Mouse (Mus musculus): ENCODE measurements at regions not wholly inside any gene's neighbourhood (a gene's known extent, or its start where the extent isn't known, plus 50 kb on each side); places are given as distances from the start of the nearest gene placed in this dataset.

DNA sequence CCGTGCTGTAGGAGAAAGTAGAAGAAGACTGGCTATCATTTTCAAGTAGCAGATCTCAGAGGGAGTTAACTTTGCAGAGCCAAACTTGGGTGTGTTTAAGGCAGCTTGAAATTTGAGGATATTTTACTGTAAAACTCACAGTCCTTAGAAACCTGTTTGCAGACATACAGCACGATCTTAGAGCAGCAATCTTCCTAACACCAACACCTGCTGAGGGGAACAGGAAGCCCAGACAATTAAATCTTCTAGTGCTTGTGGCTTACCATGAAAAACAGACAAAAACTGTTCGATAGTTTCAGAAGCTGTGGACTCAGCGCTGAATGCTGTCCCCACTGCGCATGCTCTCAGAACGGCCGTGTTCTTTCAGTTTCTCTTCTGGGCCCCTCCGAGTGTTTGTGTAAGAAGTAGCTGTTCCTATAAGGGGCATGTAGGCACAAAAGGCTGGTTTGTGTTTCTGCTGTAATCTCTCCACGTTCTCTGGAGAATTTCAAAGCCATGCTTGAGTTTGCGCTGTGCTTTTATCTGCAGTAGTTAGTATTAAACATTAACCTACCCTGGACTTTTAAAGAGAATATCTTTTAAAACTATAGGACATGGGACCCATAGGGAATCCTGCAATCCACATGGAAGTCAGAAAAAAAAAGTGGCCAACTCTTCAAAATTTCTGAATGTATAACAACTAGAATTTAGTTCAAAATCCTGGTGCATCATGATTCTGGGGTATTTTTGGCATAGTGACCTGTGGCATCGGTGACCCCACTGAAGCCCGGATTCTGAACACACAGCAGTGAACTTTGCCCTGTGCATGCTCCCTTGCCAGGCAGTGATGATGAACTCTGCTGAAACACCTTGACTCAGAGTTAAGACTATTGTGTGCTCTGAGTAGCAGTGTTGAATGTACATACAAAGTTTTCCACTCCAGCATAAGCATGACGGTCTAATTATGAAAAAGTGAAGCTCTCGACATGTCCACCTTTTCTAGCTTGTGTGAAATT lies 584.4 kb downstream of the Etnk1 start:
- DNase-seq (ENCODE audit: low read depth, low spot score) = no peak

DNA sequence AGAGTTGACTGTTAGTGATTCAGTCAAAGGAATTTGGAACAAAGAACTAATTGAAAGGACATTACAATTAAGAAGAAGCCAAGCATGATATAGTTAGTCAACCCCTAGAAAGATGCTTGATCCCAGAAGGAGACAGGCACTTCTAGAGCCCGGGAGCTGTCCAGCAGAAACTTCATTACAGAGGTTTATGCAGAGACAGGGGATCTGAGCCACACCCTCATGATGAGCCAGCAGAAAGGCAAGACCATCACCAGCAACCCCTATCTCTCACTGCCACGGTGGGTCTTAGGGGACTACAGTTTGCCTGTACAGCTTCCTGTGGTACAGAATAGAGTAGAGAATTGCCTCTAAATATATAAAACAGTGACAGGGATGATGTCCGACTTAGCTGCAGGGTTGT lies 590.4 kb downstream of the Etnk1 start:
- peak; percentile 15 for DNase-seq (ENCODE audit: low read depth, low spot score)

DNA sequence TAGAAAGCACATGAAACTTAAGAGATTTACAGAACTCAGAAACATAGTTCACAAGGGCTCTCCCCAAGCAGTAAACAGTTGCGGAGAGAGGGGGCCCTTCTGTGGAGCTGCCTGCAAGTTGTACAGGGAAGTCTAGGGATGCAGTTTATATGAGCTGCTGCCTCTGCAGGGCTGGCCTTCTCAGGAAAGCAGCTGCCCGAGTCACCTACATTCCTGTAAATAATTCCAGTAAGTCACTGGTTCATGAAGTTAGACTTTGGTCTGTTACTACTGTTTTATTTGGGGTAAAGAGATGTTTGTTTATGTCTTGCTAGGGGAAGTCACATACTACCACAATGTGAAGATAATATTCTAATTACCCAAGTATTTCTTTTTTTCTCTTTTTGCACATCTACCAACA lies 601.1 kb downstream of the Etnk1 start:
- DNase-seq (ENCODE audit: low read depth, low spot score) = no peak

Measured in 3T3-L1 (cell line).